Mouse (Mus musculus): ENCODE measurements at regions not wholly inside any gene's neighbourhood (a gene's known extent, or its start where the extent isn't known, plus 50 kb on each side); places are given as distances from the start of the nearest gene placed in this dataset.

DNA sequence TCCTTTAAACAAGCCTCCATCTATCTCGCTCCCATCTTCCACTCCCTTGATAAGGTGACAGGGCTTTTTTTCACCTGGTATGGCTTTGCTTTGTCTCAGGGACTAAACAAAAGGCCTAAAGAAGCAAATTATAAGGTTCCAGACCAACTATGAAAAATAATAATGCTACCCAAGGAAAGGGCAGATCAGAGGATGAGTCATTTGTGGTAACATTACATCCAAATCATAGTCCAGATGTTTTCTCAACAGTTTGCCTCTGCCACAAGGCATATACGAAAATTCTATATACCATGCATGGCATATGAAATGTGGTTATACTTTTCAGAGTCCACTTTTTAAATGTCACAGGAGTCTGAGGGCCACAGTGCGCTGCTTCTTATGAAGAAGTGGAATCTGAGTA is 302.7 kb downstream of the Lpin1 start:
- H3K27me3 ChIP-seq (replicated peaks; ENCODE audit: control insufficient read depth, insufficient read depth, low read length): no peaks in the 10 kb centered on the region
- no peak overlapping the region for H3K4me3 ChIP-seq (ENCODE audit: insufficient read depth, low read depth, low read length)
- 91% methylated on average over 3 of the region's 3 CpGs for WGBS
- TF ChIP-seq POLR2A (IDR thresholded peaks at IDR 0.05; ENCODE audit: low read depth, low read length): no peak
- TF ChIP-seq CTCF (conservative IDR thresholded peaks at IDR 0.05; ENCODE audit: insufficient read depth, insufficient read length, low read depth, low read length): no peak
- no peaks in the 10 kb centered on the region for H3K4me1 ChIP-seq (ENCODE audit: control insufficient read depth, insufficient read depth, low read length)
- no peaks in the 10 kb centered on the region for H3K36me3 ChIP-seq (ENCODE audit: control insufficient read depth, insufficient read depth, low read length)
- no peak for DNase-seq
- no peak overlapping the region for H3K27ac ChIP-seq (ENCODE audit: insufficient read depth, low read depth, low read length)

DNA sequence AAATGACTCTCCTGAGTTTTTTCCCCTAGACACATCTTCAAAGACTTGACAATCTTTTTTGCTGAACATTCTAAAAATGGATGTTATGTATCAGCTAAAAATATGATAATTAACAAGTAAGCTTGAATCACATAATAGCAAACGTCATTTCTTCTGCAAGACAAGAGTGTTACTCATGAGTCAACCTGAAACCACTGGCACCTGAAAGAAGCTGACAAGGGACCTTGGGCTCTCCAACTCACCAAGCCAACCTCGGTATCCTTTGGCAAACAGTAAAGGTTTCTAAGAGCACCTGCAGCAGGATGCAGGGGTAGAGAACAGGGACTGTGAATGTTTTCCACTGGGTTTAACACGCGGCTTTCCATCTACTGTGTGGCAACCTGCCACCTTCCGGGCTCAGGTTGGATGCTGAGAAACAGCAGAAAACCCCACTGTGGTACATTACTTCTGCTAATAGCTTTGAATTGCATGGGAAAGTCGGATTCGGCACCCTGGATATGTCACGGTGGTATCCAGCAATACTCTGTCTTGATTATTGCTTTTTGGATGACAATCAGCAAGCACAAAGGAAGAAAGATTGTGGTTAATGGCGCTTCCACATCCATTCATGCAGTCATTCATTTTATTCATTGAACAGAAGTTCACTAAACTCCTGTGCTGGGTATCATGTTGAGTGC is 305.9 kb downstream of the Lpin1 start:
- H3K27me3 ChIP-seq (replicated peaks; ENCODE audit: control insufficient read depth, insufficient read depth, low read length): no peaks in the 10 kb centered on the region
- no peak for TF ChIP-seq POLR2A (IDR thresholded peaks at IDR 0.05; ENCODE audit: low read depth, low read length)
- no peak for TF ChIP-seq CTCF (conservative IDR thresholded peaks at IDR 0.05; ENCODE audit: insufficient read depth, insufficient read length, low read depth, low read length)
- WGBS: 86% methylated on average over 9 of the region's 9 CpGs
- H3K36me3 ChIP-seq (ENCODE audit: control insufficient read depth, insufficient read depth, low read length): no peaks in the 10 kb centered on the region
- H3K4me1 ChIP-seq (ENCODE audit: control insufficient read depth, insufficient read depth, low read length): no peaks in the 10 kb centered on the region
- no peak overlapping the region for H3K27ac ChIP-seq (ENCODE audit: insufficient read depth, low read depth, low read length)
- DNase-seq: no peak
- no peak overlapping the region for H3K4me3 ChIP-seq (ENCODE audit: insufficient read depth, low read depth, low read length)

- TF ChIP-seq CTCF (conservative IDR thresholded peaks at IDR 0.05; ENCODE audit: insufficient read depth, insufficient read length, low read depth, low read length) (no peak), POLR2A (IDR thresholded peaks at IDR 0.05; ENCODE audit: low read depth, low read length) (no peak)
- Histone ChIP-seq H3K36me3 (ENCODE audit: control insufficient read depth, insufficient read depth, low read length) (no peaks in the 10 kb centered on the region), H3K4me1 (ENCODE audit: control insufficient read depth, insufficient read depth, low read length) (no peaks in the 10 kb centered on the region), H3K4me3 (ENCODE audit: insufficient read depth, low read depth, low read length) (no peak overlapping the region), H3K27me3 (replicated peaks; ENCODE audit: control insufficient read depth, insufficient read depth, low read length) (no peaks in the 10 kb centered on the region), H3K27ac (ENCODE audit: insufficient read depth, low read depth, low read length) (no peak overlapping the region)
- DNase-seq: no peak
- 78% methylated on average over 5 of the region's 5 CpGs for WGBS
These were observed 325.7 kb downstream of the Lpin1 start for GRCm38 (mm10) chr12:16285061-16285460.

DNA sequence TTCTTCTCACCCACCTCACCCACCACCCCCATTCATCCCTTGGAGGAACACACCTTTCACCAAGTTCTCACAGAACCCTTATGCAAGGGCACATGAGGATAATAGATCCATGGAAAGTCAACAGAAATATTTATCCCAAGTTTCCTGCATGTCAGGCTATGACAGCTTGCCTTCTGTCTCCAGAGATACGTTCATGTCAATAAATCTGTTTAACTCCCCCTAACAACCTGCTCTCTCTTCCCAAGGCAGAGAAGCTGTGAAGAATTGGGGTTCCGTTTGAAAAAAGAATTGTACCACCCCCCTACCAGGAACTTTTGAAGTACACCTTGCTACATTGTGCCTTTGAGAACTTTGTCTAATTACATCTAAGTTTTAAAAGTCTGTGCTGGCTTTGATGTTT is 331.6 kb downstream of the Lpin1 start:
- no peaks in the 10 kb centered on the region for H3K27me3 ChIP-seq (replicated peaks; ENCODE audit: control insufficient read depth, insufficient read depth, low read length)
- no peak for DNase-seq
- TF ChIP-seq POLR2A (IDR thresholded peaks at IDR 0.05; ENCODE audit: low read depth, low read length) (no peak), CTCF (conservative IDR thresholded peaks at IDR 0.05; ENCODE audit: insufficient read depth, insufficient read length, low read depth, low read length) (no peak)
- no peak overlapping the region for H3K27ac ChIP-seq (ENCODE audit: insufficient read depth, low read depth, low read length)
- H3K4me1 ChIP-seq (ENCODE audit: control insufficient read depth, insufficient read depth, low read length): no peaks in the 10 kb centered on the region
- no peaks in the 10 kb centered on the region for H3K36me3 ChIP-seq (ENCODE audit: control insufficient read depth, insufficient read depth, low read length)
- H3K4me3 ChIP-seq (ENCODE audit: insufficient read depth, low read depth, low read length): no peak overlapping the region
- 72% methylated on average over 2 of the region's 2 CpGs for WGBS

DNA sequence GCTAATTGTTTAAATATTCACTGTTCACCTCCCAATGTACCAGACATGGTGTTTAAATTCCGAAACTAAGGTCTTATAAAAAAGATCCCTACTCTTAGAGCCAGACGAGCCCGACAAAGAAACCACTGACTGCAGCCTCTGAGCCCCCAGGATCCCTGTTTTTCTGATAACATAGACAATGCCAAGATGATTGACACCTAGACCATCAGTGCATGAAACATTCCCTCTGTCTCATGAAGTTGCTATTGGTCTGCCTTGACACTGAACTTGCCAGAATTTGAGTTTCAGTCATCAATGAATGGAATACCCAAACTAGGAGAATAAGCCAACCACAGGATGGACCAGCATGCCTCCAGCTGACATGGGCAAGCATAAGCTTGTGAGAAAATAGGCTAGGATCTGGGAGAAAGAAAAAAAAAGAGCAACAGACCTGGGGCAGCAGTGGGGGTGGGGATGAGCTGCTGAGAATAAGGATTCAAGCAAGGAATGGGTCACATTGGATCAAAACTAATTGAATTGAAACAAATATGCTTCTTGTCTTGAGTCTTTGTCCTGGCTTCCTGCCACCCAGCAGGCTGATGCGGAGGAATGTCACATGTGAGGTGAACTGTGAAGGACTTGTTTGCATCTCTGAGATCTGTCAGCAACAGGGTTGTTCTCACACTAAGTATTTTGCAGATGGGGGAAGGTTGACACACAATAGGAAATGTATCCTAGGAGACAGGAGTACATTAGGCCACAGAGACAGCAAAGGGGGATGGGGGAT is 333.0 kb downstream of the Lpin1 start:
- TF ChIP-seq CTCF (conservative IDR thresholded peaks at IDR 0.05; ENCODE audit: insufficient read depth, insufficient read length, low read depth, low read length): no peak
- no peak for TF ChIP-seq POLR2A (IDR thresholded peaks at IDR 0.05; ENCODE audit: low read depth, low read length)
- Histone ChIP-seq H3K4me3 (ENCODE audit: insufficient read depth, low read depth, low read length) (no peak overlapping the region), H3K36me3 (ENCODE audit: control insufficient read depth, insufficient read depth, low read length) (no peaks in the 10 kb centered on the region), H3K4me1 (ENCODE audit: control insufficient read depth, insufficient read depth, low read length) (no peaks in the 10 kb centered on the region), H3K27me3 (replicated peaks; ENCODE audit: control insufficient read depth, insufficient read depth, low read length) (no peaks in the 10 kb centered on the region), H3K27ac (ENCODE audit: insufficient read depth, low read depth, low read length) (no peak overlapping the region)
- peak; percentile 5 for DNase-seq
- 77% methylated on average over 4 of the region's 4 CpGs for WGBS

- Histone ChIP-seq H3K27ac (ENCODE audit: insufficient read depth, low read depth, low read length) (no peak overlapping the region), H3K27me3 (replicated peaks; ENCODE audit: control insufficient read depth, insufficient read depth, low read length) (no peaks in the 10 kb centered on the region), H3K4me1 (ENCODE audit: control insufficient read depth, insufficient read depth, low read length) (no peaks in the 10 kb centered on the region), H3K4me3 (ENCODE audit: insufficient read depth, low read depth, low read length) (no peak overlapping the region), H3K36me3 (ENCODE audit: control insufficient read depth, insufficient read depth, low read length) (no peaks in the 10 kb centered on the region)
- 83% methylated on average over 2 of the region's 2 CpGs for WGBS
- no peak for DNase-seq
- TF ChIP-seq CTCF (conservative IDR thresholded peaks at IDR 0.05; ENCODE audit: insufficient read depth, insufficient read length, low read depth, low read length): no peak
- no peak for TF ChIP-seq POLR2A (IDR thresholded peaks at IDR 0.05; ENCODE audit: low read depth, low read length)
These were observed 333.6 kb downstream of the Lpin1 start for GRCm38 (mm10) chr12:16277144-16277543.

DNA sequence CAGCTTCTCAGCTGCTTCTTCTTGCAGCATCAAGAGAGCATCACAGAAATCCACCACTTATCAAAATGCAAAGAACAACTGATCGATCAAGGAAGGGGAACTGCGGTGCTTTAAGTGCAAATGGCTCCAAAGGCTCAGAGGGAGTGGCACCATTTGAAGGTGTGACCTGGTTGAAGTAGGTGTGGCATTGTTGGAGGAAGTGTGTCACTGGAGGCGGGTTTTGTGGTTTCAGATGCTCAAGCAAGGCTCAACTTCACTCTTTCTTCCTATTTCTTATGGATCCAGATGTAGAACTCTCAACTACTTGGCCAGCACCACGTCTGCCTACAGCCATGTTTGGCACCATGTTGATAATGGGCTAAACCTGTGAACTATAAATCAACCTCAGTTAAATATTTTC is 334.5 kb downstream of the Lpin1 start:
- H3K27me3 ChIP-seq (replicated peaks; ENCODE audit: control insufficient read depth, insufficient read depth, low read length): no peaks in the 10 kb centered on the region
- TF ChIP-seq CTCF (conservative IDR thresholded peaks at IDR 0.05; ENCODE audit: insufficient read depth, insufficient read length, low read depth, low read length): no peak
- no peak for TF ChIP-seq POLR2A (IDR thresholded peaks at IDR 0.05; ENCODE audit: low read depth, low read length)
- H3K4me3 ChIP-seq (ENCODE audit: insufficient read depth, low read depth, low read length): no peak overlapping the region
- 92% methylated on average over 4 of the region's 4 CpGs for WGBS
- H3K36me3 ChIP-seq (ENCODE audit: control insufficient read depth, insufficient read depth, low read length): no peaks in the 10 kb centered on the region
- H3K4me1 ChIP-seq (ENCODE audit: control insufficient read depth, insufficient read depth, low read length): no peaks in the 10 kb centered on the region
- no peak for DNase-seq
- H3K27ac ChIP-seq (ENCODE audit: insufficient read depth, low read depth, low read length): no peak overlapping the region

Data from kidney, adult 2 months (tissue).